Mouse (Mus musculus) CD4-positive, CD25-positive, alpha-beta regulatory T cell, adult 2 months (primary cell): ENCODE measurements at regions not wholly inside any gene's neighbourhood (a gene's known extent, or its start where the extent isn't known, plus 50 kb on each side); places are given as distances from the start of the nearest gene placed in this dataset.
A peak's percentile ranks its signal among the peaks of the same experiment; 100 is the strongest.

Experiments used
- DNase-seq: peaks from one replicate; pipeline ENCODE4 v3.0.0-alpha.2; 2012; ENCODE audit warnings: low read depth, low spot score

DNA sequence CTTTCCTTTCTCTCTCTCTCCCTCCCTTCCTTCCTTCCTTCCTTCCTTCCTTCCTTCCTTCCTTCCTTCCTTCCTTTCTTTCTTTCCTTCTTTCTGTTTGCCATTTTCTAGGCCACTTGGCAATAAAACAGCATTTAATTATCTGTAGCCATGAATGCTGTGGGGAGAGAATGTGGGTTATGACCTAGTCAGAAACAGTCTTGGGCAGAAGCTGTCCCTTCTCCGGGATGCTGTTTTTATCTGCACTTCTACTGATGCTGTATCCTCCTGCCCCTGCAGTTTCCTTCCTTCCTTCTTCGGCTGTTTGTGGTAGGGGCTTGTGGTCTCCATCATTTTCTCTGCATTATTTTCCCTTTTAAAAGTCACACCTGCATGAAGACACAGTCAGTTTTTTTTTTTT lies 272.3 kb upstream of the Sox2 start:
- no peak for DNase-seq

DNA sequence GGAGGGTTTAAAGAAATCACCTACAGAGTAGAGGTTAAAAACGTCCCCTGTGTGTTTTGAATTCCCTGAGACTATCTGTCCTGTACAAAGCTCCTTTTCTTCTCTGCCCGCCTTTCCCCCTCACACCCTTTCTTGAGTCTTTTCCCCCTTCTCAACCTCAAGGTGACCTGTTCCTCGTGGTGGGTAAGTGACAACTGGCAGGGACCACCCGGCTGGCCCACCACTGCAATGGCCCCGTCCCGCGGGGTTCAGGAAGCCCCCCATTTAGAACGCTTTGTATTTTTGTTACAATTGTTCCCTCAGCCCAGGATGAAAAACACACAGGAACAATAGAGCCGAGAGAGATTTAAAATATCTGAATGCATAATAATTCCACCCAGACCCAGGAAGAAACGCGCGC lies 272.9 kb upstream of the Sox2 start:
- no peak for DNase-seq

DNA sequence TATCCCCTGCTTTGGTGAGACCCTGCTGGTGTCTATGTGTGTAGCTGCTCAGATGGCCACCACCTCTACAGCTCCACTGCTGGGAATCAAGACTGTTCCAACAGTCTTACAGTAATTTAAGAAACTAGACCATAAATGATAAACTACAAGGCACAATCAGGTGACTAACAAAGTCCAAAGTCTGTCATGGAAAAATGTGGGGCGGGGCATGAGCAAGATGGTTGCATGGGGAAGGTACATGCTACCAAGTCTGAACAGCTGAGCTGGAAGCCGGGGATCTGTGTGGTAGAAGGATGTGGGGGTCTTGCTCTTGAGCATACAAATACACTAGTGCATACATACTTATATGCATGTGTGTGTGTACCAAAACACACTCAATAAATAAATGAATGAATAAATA lies 278.8 kb upstream of the Sox2 start:
- no peak for DNase-seq

DNA sequence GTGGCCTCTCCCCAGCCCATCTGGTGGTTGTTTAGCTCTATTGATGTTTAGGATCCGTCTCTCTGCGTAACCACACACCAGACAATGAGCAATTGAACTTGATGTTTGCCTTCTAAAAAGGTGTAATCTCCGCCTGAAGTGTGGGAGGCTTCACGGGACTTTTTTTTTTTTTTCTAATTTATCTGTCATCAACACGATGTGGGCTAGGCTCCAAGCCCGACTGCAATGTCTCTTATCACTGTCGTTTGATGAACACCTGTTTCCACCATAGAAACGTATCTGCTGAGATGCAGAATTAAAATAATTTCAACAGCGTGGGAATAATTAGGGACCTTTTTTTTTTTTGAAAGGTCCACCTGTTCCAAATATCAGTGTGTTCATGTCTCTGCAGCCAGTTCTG lies 257.0 kb upstream of the Dnajc19 start:
- DNase-seq = no peak

DNA sequence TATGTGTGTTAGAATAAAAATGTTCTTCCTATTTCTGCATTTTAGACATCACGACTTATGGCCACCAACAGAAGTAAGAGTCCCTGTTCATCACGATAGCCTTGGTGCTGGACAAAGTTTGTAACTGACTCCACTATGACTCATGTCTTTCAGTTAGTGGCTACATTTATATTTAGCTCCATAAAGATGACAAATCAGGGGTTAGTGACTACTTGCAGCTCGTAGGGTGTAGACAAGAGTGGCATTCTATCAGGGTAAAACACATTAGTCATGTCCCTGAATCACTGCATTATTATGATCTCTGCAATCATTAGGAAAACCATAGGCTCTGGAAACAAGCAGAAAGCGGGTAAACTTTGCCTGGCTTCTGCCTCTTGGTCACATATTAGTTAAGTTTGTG lies 252.4 kb upstream of the Dnajc19 start:
- DNase-seq = no peak

DNA sequence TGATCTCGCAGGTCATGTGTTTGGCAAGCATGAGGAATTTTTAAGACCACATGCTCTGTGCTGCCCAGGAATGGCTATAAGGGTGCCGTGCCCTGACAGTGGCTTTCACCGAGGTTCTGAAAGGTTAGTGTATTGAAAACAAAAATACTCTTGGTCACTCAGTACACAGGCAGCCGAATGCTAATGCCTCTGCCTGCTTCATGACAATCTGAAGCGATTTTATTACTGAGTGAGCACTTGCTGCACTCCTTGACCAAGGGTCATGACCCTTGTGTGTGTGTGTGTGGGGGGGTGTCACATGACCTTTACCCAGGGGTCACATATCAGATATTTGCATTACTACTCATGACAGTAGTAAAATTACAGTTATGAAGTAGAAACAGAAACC lies 250.8 kb upstream of the Dnajc19 start:
- no peak for DNase-seq

DNA sequence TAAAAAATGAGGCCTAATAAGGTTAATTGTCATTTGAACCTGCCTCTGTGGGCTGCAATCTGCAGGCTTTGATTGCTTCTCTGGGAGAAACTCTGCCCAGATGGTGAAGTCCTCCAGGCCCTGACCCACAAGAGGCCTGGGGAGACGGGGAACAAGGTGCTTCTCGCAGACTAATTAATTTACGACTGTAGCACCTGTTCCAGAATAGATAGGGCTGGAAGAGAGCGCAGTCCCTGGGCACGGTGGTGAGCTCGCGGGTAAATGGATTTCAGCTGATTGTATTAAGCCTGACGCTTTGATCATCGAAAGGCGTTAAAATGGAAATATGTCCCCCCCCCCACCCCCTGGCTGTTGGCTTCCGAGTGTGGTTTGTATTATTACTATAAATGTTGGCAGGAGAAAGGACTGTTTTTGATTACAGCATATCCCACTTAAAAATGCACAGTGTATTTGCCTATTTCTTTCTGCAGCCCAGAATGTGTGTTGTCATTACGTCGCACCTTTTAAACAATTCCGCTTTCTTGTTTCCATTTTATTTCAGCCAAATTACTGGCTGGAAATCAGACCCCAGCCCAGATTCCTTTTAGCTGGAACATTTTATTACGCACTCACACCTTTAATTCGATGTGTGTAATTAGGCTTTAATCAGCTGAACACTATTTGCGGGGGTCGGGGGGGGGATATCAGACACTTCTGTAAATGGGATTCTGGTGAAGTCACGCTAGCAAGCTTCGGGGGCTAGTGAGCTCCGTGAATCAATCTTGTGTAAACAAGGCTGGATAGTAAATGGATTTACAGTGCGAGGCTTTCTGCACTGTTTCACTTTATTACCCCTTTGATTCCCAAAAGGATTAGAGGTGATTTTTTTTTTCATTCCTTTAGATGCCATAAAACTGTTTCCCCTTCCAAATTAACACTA lies 250.1 kb upstream of the Dnajc19 start:
- DNase-seq = no peak

DNA sequence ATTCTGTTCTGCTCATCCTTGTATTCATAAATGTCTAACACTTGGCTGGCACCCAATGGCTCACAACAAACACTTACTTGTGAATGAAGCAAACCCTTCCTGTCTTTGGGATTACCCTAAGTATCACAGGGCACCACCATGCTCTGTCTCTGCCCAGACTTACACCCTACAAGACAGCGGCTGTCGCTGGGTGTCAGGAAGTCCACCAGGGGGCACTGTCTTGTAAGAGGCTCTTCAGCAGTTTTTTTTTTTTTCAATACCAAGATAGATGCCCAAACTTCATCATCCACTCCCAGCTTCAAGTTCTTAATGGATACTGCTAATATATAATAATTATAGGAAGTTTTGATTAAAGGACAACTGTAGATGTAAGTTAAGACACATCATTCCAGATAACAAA lies 247.7 kb upstream of the Dnajc19 start:
- peak; percentile 2 for DNase-seq

DNA sequence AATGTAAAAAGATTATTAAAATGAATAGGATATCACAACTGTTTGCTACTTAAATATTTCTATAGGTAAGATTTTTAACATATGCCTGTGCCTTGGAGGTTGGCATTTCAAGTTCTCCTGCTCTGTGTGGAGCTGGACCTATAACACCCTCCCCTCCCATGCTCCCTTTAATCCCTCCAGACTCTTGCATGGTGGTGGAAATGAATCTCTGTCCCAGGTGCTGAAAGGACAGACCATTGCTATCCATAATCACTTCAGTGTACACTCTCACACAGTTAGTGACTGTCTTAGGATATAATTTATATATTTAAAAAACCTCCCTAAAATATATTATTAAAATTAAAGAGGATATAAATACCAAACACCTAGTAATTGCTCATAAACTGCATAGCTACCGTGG lies 244.5 kb upstream of the Dnajc19 start:
- DNase-seq = no peak

DNA sequence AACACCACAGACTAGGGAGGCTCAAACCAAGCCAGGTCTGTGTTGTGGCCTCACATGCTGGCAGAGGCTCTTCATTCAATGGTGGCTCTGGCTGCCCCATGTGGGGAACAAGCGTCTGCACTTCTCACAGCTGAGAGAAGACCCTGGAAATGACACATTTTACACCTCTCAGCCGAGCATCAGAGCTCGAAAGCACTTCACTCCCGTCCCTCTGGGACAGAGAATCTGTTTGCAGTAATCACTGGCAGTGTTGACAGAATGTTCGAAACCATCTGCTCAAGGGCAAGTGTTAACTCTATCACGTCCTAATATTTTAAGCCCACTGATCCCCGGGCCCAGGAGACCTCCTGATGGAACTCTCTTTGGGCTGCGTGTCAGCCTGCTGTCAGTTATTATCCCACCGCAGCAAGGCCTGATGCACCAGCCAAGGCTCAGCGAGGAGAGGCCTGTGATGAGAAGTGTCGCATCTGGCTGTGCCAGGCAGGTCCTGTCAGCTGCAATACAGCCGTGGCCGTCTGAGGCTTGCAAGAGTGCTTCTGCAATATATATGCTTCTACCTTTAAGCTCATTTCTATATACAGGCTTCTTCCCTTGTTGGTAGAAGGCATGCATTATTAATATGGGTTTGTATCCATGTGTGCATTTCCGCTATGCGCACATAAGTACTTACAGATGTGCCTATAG lies 241.5 kb upstream of the Dnajc19 start:
- DNase-seq = no peak

DNA sequence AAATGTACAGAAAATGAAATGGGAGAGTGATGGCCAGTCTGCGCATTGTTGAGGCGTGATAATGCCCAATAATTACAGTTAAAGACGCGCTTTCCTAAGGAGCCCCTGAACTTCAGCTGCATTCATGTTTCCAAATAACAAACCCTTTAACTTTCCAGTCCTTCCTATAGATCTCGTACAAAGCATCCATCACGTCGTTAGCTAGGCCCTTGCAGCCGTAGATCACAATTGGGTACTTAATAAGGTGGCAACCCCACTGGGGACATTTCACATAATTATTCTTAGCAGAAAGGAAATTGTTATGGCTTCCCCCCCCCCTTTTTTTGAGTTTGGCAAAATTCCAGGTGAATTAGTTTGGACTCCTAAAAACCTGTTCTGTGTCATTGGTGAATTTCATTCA lies 233.7 kb upstream of the Dnajc19 start:
- no peak for DNase-seq

DNA sequence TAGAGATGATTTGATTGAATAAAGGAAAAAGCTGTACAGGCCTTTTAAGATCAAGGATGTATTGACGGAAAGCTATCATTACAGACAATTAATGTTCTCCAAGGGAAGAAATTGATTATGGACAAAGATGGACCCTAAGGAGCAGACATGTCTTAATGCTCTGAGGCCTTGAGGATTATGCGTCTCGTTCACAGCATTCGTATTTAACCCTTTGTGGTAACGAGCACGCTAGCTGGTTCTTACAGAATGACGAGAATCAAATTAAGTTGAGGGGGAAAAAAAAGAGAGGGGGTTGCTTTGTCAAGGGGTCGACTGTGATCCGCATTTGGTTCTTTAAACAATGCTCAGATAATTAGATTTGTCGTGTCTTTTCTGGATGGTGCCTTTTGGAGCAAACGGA lies 233.3 kb upstream of the Dnajc19 start:
- no peak for DNase-seq

DNA sequence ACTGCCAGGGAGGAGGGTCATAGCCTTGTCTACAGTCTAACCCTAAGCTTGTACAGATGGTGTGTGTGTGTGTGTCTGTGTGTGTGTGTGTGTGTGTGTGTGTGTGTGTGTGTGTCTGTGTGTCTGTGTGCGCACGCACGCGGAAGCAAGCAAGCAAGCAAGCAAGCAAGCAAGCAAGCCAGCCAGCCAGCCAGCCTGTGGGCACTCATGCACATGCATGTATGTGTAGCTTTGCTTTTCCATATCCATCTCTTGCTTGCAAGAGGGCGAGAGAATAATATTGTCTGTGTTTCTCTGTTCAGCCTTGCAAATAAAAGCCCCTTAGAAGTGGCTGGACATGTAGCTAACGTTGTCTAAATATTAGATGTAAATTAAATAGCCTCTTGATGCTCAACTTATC lies 230.8 kb upstream of the Dnajc19 start:
- DNase-seq = no peak

DNA sequence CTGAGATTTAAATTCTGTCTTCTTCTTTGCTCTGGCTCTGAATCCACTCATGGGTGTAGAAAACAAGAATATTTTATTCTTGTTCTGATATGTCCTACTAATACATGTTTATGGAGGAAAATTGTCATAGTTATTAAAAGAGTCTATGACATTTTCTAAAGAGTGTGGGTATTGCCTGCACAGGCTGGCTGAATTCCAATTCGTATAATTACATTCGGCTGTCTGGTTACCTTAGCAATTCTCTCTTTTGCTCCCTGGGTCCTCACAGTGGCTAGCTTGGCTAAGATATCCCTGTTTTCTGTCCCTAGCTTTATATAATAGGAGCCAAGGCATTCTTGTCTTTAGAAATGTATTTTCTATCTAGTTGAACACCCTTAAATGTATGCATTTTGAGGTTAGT lies 218.5 kb upstream of the Dnajc19 start:
- no peak for DNase-seq

DNA sequence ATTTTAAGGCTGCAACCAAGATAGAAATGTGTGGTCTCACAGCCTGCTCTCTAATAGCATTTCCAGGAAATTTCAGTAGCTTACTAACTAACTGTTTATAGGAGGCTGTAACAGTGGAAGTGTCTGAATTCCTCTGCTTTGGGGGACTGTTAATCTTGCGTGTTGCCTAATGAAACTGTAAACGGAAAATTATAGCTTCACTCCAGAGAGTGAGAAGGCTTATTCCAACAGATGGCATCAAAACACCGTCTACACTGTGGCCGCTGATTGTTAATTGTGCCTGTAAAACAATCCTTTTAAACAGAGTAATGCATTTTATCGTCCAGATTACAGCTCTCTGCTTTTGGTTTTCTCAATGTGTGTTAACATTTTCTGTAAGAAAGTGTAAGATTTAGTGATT lies 206.7 kb upstream of the Dnajc19 start:
- no peak for DNase-seq

DNA sequence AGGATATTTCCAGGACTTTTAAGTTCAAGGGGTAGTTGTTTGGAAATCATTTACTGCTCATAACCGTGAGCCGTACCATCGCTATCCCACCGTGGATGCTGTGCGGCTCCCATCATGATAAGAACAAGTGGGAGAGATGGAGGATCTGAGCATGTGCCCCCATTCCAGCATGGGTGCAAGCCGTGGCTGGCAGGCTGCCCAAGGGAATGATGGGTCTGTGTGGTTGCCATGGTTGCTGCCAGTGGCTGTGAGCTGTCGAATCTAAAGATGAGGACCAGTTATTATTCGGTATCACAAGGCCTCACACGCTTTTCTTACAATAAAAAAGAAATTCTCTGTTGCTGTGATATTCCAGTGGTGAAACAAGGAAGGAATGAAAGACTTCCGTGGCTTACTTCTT lies 189.0 kb upstream of the Dnajc19 start:
- no peak for DNase-seq

DNA sequence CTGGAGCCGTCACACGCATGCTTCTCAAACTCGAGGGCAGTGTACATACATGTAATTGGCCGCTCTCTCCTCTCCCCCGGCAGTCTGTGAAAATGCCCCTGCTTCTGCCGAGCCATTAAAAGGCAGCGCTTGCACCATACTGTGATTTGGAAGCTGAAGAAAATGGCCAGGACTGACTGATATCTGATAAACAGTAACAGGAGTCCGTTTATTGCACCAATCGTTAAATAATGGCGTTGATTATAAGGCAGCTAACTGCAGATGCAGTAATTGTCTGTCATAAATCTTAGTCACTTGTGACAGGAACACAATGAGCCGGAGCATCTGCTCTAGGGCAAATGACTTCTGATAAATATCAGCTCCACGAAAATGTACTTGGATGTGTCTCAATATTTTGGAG lies 185.3 kb upstream of the Dnajc19 start:
- DNase-seq = no peak

DNA sequence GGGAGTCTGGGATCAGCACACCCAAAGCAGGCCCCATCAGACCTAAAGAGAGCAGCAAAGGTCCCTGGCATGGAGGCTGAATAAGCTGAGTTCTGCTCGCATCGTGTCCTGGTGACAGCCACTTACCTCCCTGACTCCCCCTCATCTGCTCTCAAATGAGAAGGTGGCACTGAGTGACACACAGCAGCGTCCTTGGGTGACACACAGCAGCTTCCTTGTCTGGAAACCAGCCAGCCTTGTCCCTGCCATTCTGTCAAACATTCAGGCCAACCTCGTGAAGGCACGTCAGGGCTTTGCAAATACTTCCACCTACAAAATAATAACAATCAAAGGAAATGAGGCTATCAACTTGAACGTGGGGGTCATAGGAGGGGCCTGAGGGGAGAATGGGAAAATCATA lies 183.7 kb upstream of the Dnajc19 start:
- DNase-seq = no peak

DNA sequence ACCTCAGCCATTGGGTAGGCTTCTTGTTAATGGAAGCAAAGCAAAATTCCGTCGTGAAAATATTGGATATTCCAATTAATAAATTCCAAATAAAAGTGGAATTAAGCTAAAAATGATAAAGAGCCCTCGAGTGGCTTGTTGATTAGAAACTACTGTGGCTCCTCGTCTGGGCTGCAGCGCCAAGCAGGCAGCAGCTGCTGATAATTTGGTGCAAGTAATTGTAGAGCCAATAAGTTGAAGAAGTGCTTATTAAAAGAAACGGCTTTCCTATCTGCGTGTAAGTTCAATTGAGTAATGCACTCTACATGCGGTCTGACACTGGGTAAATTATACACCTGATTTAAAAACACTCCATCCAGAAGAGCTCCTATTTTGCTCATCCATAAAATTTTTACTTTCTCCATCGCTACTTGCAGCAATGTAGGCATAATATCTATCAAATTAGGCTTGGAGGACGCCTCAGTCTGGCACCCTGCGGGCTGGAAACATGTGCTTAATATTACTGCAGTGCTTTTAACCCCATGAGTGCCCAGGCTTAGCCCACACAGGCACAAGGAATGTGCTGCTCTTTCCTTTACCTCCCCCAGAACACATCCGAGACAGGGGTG lies 171.7 kb upstream of the Dnajc19 start:
- DNase-seq = no peak

DNA sequence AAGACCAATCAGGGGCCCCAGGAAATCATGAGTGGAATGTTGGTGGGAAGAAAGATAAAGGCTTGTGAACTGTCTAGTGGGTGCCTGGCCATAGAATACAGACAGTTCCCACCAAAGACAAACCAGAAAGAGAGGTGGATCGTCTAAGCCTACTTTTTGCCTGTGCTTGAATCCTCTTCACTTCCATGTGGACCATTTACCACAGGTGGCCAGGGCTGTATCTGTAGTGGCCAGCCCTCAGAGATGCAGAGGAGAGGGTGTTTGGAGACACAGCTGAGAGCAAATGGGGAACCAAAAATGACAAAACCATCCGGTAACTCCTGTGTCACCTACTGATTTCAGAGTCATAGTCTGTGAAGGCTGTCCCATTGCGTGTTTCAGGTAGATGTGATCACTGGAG lies 161.0 kb upstream of the Dnajc19 start:
- DNase-seq = no peak

DNA sequence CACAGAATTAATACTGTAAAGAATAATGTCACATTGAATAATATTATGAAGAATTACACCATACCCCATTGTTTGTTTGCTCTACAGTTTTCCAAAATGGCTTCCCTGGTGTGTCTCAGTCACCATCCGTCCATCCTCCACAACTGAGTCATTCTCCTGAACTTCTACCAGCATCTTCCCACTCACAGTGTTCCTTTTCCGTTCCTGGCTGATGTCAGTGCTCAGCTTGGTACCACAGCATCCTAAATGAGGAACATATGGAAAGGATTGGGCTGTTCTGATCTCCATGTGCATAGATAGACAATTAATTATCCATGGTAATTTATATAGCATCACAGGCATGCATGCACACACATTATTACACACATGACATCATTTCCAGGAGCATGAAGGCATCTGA lies 158.9 kb upstream of the Dnajc19 start:
- no peak for DNase-seq

DNA sequence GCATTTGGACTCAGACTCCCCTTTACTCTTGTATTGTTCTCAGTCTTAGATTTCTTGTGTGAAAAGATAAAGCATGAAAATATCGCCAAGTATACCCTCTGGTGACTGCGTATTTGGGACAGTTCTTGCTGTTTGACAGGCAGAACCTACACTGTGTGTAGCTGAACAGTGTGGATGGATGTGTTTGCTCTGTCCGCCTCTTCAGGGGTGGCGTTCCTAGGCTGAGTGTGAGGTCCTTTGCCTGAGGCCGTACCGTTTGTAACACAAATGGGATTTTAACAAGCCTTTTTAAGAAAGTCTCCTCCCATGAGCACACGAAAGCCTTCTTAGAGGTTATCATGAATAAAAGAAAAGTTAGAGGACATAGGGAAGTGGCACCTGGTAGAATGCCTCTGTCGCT lies 153.3 kb upstream of the Dnajc19 start:
- no peak for DNase-seq
